Mouse (Mus musculus) yolk sac, embryonic 10.5 days (tissue): Measurements from ENCODE around the gene Gm21970.

Source experiments
- DNase-seq: peaks from one replicate; pipeline ENCODE4 v3.0.0-alpha.2; 2017; ENCODE audit warnings: low spot score

Gm21970 gene

GRCm38 (mm10) chr16:91463400-91463799 lies 71.9 kb downstream of the Gm21970 start:
- DNase-seq, result no peak

- no peak for DNase-seq
Measured at GRCm38 (mm10) chr16:91463836-91464400, 72.4 kb downstream of the Gm21970 start.

- peak; percentile 99 for DNase-seq
Measured at GRCm38 (mm10) chr16:91464594-91465504, 73.3 kb downstream of the Gm21970 start.

GRCm38 (mm10) chr16:91465505-91466240 lies 74.2 kb downstream of the Gm21970 start:
- DNase-seq, result no peak

- DNase-seq, result peak; percentile 44
Measured at GRCm38 (mm10) chr16:91466566-91466965, 75.0 kb downstream of the Gm21970 start.
